Mouse (Mus musculus): ENCODE data around the gene Ctps.
"Not testable (repeated sequence)": the region's sequence is repeated elsewhere in the genome, so short reads cannot be mapped to it uniquely, and the experiment has no call there.

Gene Ctps

GRCm38 (mm10) chr4:120569486-120570437 is at the start of gene Ctps:
Ctps (minus strand) TSS chr4:120570276.
- peak; percentile 88 for DNase-seq (ENCODE audit: low spot score)

- DNase-seq (ENCODE audit: low spot score) = no peak
Measured at GRCm38 (mm10) chr4:120616199-120617025, 46.3 kb upstream of the Ctps start.

- DNase-seq (ENCODE audit: low spot score) = no peak
Measured at GRCm38 (mm10) chr4:120615528-120616081, 45.5 kb upstream of the Ctps start.

- no peak for DNase-seq (ENCODE audit: low spot score)
Measured at GRCm38 (mm10) chr4:120614644-120615043, 44.6 kb upstream of the Ctps start.

GRCm38 (mm10) chr4:120613691-120614329 is 43.7 kb upstream of the Ctps start:
- DNase-seq (ENCODE audit: low spot score) = peak; percentile 75

GRCm38 (mm10) chr4:120612304-120613080 is 42.4 kb upstream of the Ctps start:
- no peak for DNase-seq (ENCODE audit: low spot score)

- no peak for DNase-seq (ENCODE audit: low spot score)
Measured at GRCm38 (mm10) chr4:120611005-120611404, 40.9 kb upstream of the Ctps start.

GRCm38 (mm10) chr4:120606941-120607340 is 36.9 kb upstream of the Ctps start:
- no peak for DNase-seq (ENCODE audit: low spot score)

- DNase-seq (ENCODE audit: low spot score) = no peak
Measured at GRCm38 (mm10) chr4:120602669-120603068, 32.6 kb upstream of the Ctps start.

GRCm38 (mm10) chr4:120601774-120602173 is 31.7 kb upstream of the Ctps start:
- no peak for DNase-seq (ENCODE audit: low spot score)

GRCm38 (mm10) chr4:120598922-120599321 is 28.8 kb upstream of the Ctps start:
- no peak for DNase-seq (ENCODE audit: low spot score)

- not testable (repeated sequence) for DNase-seq (ENCODE audit: low spot score)
Measured at GRCm38 (mm10) chr4:120596210-120596609, 26.1 kb upstream of the Ctps start.

- DNase-seq (ENCODE audit: low spot score) = no peak
Measured at GRCm38 (mm10) chr4:120590973-120591372, 20.9 kb upstream of the Ctps start.

GRCm38 (mm10) chr4:120589815-120590422 is 19.8 kb upstream of the Ctps start:
- DNase-seq (ENCODE audit: low spot score) = peak; percentile 47

- DNase-seq (ENCODE audit: low spot score) = no peak
Measured at GRCm38 (mm10) chr4:120589070-120589469, 19.0 kb upstream of the Ctps start.

GRCm38 (mm10) chr4:120588445-120588844 is 18.4 kb upstream of the Ctps start, which contains the start of gene Gm8439:
Gm8439 (plus strand) TSS chr4:120588745.
- DNase-seq (ENCODE audit: low spot score) = no peak

GRCm38 (mm10) chr4:120586986-120587385 is 16.9 kb upstream of the Ctps start:
- no peak for DNase-seq (ENCODE audit: low spot score)

- DNase-seq (ENCODE audit: low spot score) = no peak
Measured at GRCm38 (mm10) chr4:120581711-120582110, 11.6 kb upstream of the Ctps start.

- no peak for DNase-seq (ENCODE audit: low spot score)
Measured at GRCm38 (mm10) chr4:120580894-120581293, 10.8 kb upstream of the Ctps start.

GRCm38 (mm10) chr4:120571691-120572090 is 1.6 kb upstream of the Ctps start:
- DNase-seq (ENCODE audit: low spot score) = no peak

GRCm38 (mm10) chr4:120571070-120571464 is 991 bp upstream of the Ctps start:
- DNase-seq (ENCODE audit: low spot score) = no peak
